Mouse (Mus musculus) heart, adult 2 months (tissue): ENCODE data around the gene Sgsm1.

Source experiments
- CTCF ChIP-seq: fragments of 200-600 bp; IDR thresholded peaks from 2 replicates; pipeline ENCODE4 v1.8.1; 2022; ENCODE audit warnings: antibody characterized with exemption, mild to moderate bottlenecking, moderate library complexity
- POLR2A ChIP-seq: fragments of 200-500 bp; IDR thresholded peaks from 2 replicates; pipeline ENCODE4 v1.6.1; 2011; ENCODE audit warnings: mild to moderate bottlenecking, low read depth, low read length, control low read depth; ENCODE audit not compliant: insufficient read depth

DNA sequence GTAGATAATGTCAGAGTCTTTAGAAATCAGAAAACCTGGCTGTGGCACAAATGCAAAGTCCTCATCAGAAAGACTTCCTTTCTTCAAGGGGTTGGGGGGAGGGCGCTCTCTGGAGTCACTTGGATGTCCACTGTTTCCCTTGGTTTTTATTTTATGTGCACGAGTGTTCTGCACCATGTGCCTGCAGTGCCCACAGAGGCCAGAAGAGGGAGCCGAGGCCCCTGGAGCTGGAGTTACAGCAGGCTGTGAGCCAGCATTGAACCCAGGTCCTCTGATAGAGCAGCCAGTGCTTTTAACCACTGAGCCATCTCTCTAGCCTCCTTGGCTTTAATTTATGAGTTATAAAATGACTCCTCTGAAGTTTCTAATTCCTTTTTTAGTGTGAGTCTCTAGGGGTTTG lies 40.5 kb downstream of the Sgsm1 start:
- TF ChIP-seq POLR2A (no peak), CTCF (peak; percentile 12; the same call in 1 of the 2 replicates)
